Mouse (Mus musculus) left cerebral cortex, adult 8-10 months (tissue): ENCODE results near the gene Gpr35. TPM values are rescaled to one million over a fixed set of nuclear protein-coding genes. Genes with fewer than 3 reads are reported as not detected.
"Not testable (repeated sequence)": the region's sequence is repeated elsewhere in the genome, so short reads cannot be mapped to it uniquely, and the experiment has no call there.

Experiments used
- DNase-seq, 2 experiments: peaks; one replicate each; pipeline ENCODE4 v3.0.0; 2022; ENCODE audit warnings: low spot score in 2 of 2
- total RNA-seq, 4 experiments: library from RNA; stranded (reverse); gene quantifications; 2 replicates each; pipeline ENCODE4 v1.2.4; 2022

Gpr35 gene
- total RNA-seq, 4 experiments from 2014 or later = 0.13 to 0.18 (median 0.14) TPM; not detected in 1

- no peak for DNase-seq
Measured at GRCm38 (mm10) chr1:92933611-92934010, 17.1 kb upstream of the Gpr35 start.

DNA sequence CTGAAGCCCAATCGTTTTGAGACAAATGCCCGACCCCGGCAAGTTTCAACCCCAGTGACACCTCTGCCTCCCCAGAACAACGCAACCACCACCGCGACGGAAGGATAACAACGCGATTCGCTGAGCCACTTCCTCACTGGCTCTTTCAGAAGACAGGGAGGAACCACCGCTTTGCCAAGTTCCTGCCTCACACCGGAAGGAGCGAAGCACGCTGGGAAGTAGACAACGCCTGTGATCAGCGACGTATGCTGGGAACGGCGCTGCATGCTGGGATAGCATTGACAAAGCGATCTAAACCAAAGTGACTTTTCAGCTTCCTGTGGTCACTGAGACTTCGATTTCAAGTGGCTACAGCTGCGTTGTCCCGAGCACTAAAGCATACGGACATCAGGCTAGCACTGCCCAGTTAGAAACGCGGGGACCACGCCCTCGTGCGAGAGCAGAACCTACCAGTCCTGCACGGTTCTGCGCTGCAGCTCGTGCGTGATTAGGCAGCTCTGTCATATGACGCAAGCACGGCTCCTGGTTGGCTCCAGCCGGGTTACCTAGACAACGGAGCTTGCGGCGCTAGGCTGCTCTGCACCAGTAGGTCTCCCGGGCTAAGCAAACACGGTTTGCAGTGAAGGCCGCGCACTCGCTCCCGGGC is 16.4 kb upstream of the Gpr35 start, which contains the start of gene Capn10:
Capn10 (plus strand) TSS at position 195 of the 646 bp plus-strand sequence.
- peak; percentile 95 to 96 for DNase-seq

GRCm38 (mm10) chr1:92935054-92935962 is 15.4 kb upstream of the Gpr35 start:
- no peak for DNase-seq

GRCm38 (mm10) chr1:92935977-92936376 is 14.7 kb upstream of the Gpr35 start:
- DNase-seq = no peak

GRCm38 (mm10) chr1:92936467-92936866 is 14.2 kb upstream of the Gpr35 start:
- no peak for DNase-seq

GRCm38 (mm10) chr1:92937797-92938196 is 12.9 kb upstream of the Gpr35 start:
- no peak for DNase-seq

GRCm38 (mm10) chr1:92939746-92940145 is 10.9 kb upstream of the Gpr35 start:
- no peak for DNase-seq

DNA sequence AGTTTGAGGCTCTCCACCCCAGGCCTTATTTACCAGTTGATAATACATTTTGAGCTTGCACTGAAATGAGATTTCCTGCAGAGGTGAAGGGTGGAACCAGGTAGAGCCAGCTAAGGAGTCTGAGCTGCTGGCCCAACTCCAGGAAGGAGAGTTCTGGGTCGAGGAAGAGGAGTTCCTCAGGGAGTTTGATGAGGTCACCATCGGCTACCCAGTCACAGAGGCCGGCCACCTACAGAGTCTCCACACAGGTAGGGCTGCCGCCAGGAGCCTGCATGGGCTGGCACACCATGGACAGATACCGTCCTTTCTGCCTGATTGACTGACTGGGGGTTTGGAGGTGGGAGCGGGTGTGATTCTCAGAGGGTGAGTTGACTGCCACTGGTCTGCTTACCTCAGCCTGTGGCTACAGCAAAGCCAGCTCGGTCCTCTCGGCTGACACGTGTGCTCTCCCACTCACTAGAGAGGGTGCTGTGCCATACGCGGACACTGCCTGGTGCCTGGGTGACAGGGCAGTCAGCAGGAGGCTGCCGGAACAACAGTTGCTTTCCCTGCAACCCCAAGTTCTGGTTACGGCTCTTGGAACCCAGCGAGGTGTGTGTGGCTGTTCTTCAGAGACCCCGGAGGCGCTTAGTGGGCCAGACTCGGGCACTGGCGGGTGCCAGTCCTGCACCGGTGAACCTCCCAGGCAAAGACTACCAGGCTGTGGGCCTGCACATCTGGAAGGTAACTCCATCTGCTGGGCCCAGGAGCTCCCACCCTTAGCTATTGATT is 7.3 kb upstream of the Gpr35 start:
- no peak for DNase-seq

- no peak for DNase-seq
Measured at GRCm38 (mm10) chr1:92947966-92948365, 2.7 kb upstream of the Gpr35 start.

GRCm38 (mm10) chr1:92949426-92949825 is 1.2 kb upstream of the Gpr35 start:
- DNase-seq = peak in 1 of 2 experiments; percentile 5

DNA sequence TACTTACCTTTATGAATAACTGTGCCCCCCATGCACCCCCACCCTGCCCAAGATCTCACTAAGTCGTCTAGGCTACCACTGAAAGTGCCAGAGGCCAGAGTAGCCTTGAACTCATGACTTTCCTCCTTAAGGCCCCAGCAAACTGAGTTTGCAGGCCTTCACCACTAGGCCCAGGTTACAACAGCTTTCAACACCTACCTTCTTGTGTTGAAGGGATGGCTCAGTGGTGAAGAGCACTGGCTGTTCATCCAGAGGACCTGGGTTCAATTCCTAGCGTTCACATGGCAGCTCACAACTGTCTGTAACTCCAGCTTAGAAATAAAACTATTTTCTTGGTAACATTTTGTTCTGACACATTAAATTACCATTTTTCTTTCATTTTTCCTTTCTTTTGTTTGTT is 3.0 kb downstream of the Gpr35 start:
- no peak for DNase-seq

GRCm38 (mm10) chr1:92956571-92957335 is 6.1 kb downstream of the Gpr35 start:
- peak; percentile 45 to 77 for DNase-seq

- no peak for DNase-seq
Measured at GRCm38 (mm10) chr1:92958999-92959398, 8.3 kb downstream of the Gpr35 start.

- not testable (repeated sequence) for DNase-seq
Measured at GRCm38 (mm10) chr1:92970791-92971190, 20.1 kb downstream of the Gpr35 start.

- DNase-seq = no peak
Measured at GRCm38 (mm10) chr1:92971879-92972795, 21.5 kb downstream of the Gpr35 start.

GRCm38 (mm10) chr1:92972854-92973253 is 22.2 kb downstream of the Gpr35 start:
- DNase-seq = no peak

DNA sequence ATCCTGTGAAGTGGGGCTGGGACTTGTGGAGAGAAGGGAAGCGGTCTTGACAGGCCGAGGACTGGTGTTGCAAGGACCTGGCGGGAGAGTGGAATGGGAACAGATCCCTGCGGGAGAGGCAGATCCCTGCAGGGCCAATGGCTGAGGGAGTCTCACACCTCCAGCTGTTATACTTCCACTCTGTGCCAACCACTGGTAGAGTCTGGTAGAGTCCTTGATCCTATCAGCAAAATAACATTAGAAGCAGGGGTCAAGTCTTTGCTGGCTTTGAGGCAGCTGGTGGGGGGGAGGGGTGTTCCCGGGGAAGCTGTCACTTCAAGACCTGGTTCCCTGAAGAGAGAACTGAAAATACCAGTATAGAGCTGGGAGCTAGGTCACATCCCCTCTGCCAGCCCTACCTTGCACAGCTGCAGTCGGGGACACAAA is 25.5 kb downstream of the Gpr35 start:
- no peak for DNase-seq

GRCm38 (mm10) chr1:92978645-92979044 is 28.0 kb downstream of the Gpr35 start:
- DNase-seq = no peak

DNA sequence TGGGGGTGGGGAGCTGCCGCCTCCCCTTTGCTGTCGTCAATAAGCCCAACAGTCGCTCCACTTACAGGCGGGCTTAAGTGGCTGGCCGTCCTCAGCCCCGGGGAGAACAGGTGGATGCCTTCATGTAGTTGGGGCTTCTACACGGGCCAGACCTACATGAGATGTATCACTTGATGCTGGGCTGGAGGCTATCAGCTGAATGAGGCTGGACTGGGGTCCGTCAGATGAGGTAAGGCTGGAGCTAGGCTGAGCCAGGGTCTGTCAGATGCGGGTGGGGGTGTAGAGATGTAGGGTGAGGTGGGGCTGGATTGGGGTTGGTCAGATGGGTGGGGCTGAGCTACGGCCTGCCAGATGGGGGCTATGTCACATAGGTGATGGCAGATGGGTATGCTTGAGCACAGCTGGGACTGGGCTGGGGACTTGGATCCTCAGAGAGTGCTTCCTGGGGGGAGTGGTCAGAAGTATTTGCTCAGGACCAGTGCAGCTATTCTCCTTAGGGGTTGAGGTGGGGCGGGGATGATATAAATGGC is 28.5 kb downstream of the Gpr35 start:
- no peak for DNase-seq
